Mouse (Mus musculus) ovary, postnatal 10 days (tissue): ENCODE data around the gene Sncg.
"Not testable (repeated sequence)": the region's sequence is repeated elsewhere in the genome, so short reads cannot be mapped to it uniquely, and the experiment has no call there.

ENCODE experiments used
- DNase-seq: peaks from one replicate; pipeline ENCODE4 v3.0.0; 2022; ENCODE audit warnings: low spot score

Gene Sncg

GRCm38 (mm10) chr14:34374577-34374976 is at the start of gene Sncg:
Sncg (minus strand) TSS chr14:34374789.
- DNase-seq, result no peak

DNA sequence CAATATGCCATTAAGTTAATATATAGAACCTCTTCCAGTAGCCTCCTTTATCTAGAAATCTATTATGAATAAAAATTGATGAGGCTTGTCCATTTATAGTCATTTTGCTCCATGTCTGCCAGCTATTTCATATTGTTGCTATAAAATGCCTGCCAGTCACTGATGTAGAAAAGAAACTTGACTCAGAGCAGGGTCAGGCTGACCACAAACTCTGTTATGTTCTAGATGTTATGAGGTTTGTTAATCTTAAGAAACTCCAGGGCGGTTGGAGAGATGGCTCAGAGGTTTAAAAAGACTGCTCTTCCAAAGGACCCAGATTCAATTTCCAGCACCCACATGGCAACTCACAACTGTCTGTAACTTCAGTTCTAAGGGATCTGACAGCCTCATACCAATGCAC is 46.5 kb upstream of the Sncg start:
- no peak for DNase-seq

DNA sequence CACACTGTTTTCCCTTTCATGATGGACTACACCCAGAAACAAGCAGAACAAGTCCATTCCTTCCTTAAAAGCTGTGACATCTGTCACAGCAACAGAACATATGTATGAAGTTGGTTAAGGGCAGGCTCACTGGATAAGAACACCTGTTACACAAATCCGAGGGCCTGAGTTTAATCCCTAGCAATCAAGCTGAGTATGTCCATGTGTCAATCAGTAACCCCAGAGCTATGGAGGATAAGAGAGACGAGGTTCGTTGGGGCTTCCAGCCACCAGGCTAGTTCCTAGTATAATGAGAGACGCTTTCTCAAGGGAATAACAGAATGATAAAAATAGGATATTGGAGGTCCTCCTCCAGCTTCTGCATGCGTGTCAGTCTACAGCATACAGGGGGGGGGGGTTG is 42.9 kb upstream of the Sncg start:
- DNase-seq, result no peak

DNA sequence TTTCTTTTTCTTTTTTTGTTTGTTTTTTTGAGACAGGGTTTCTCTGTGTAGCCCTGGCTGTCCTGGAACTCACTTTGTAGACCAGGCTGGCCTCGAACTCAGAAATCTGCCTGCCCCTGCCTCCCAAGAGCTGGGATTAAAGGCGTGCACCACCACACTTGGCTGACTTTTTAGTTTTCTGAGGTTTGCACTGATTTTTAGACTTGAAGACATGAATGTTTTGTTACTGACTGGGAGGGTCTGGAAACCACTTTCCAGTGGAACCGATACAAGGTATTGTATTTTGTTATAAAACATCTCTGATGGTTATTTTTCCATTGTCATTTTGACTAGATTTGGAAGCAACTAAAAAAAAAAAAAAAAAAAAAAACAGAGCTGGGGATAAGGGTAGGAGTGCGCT is 42.4 kb upstream of the Sncg start:
- DNase-seq, result not testable (repeated sequence)

GRCm38 (mm10) chr14:34412164-34412896 is 37.7 kb upstream of the Sncg start:
- no peak for DNase-seq

DNA sequence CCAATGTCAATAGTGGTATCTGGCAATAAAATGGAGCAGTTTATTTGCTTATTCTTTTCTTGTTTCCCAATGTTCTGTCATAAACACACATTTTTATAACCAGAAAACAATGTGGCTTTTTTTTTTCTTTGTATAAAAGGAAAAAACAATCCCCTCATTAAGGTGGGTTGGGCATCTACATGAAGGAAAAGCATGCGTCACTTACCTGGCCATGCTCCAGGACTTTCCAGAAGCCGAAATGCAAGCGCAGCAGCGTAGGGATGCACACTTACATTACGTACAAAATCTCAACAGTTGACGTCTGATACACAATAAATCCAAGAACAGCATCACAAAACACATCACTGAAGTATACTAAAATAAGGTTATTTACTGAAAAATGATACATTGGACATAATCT is 36.1 kb upstream of the Sncg start:
- no peak for DNase-seq

DNA sequence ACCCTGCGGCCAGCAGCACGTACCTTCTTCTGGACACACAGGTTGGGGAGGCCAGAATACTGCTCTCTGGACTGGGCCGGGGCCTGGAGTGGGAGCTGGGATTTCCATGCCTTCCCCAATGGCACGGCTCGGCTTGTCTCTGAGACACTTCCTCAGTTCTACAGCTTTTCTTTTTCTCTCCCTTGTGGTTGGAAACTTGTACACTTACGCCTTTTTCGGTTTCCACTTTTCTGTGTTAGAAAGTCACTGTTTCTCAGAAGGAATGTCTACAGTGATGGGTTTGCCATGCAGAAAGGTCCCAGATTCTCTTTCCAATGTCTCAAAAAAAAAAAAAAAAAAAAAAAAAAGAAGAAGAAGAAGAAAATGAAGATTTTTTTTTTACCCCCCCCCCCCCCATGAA is 28.8 kb upstream of the Sncg start:
- no peak for DNase-seq

- no peak for DNase-seq
Observed at GRCm38 (mm10) chr14:34402871-34403270, 28.3 kb upstream of the Sncg start.

GRCm38 (mm10) chr14:34401135-34401534 is 26.5 kb upstream of the Sncg start:
- DNase-seq, result peak; percentile 45

- no peak for DNase-seq
Observed at GRCm38 (mm10) chr14:34400021-34400420, 25.4 kb upstream of the Sncg start.

- DNase-seq, result no peak
Observed at GRCm38 (mm10) chr14:34399301-34399700, 24.7 kb upstream of the Sncg start.

- DNase-seq, result no peak
Observed at GRCm38 (mm10) chr14:34398901-34399300, 24.3 kb upstream of the Sncg start.

GRCm38 (mm10) chr14:34397871-34398270 is 23.3 kb upstream of the Sncg start:
- no peak for DNase-seq

- DNase-seq, result no peak
Observed at GRCm38 (mm10) chr14:34393295-34393694, 18.7 kb upstream of the Sncg start.

DNA sequence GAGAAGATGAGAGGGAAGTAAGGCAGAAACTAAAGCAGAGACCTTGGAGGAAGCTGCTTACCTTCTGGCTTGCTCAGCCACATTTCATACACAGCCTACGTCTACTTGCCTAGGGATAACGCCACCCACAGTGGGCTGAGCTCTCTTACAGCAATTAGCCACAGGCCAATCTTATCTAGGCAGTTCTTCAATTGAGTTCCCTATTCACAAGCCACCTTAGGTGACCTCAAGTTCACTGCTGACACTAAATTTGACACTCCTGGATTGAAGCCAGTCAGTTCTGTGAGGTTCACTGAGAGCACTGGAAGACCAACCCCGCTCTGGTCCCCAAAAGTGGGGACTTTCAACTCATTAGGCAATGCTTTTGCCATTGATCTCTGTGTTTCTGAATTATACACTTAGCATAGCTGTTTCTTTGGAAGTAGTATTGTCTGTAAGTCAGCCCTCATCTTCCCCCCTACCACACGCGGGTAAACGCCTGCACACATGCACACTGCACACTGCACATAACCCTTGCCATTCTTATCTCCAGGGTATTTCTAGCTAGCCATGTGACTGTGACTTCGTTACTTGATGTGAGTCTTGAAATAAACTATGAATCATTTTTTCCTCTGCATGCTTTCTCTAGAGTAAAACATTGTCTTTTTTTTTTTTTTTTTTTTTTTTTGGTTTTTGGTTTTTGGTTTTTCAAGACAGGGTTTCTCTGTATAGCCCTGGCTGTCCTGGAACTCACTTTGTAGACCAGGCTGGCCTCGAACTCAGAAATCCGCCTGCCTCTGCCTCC is 8.5 kb upstream of the Sncg start:
- no peak for DNase-seq

DNA sequence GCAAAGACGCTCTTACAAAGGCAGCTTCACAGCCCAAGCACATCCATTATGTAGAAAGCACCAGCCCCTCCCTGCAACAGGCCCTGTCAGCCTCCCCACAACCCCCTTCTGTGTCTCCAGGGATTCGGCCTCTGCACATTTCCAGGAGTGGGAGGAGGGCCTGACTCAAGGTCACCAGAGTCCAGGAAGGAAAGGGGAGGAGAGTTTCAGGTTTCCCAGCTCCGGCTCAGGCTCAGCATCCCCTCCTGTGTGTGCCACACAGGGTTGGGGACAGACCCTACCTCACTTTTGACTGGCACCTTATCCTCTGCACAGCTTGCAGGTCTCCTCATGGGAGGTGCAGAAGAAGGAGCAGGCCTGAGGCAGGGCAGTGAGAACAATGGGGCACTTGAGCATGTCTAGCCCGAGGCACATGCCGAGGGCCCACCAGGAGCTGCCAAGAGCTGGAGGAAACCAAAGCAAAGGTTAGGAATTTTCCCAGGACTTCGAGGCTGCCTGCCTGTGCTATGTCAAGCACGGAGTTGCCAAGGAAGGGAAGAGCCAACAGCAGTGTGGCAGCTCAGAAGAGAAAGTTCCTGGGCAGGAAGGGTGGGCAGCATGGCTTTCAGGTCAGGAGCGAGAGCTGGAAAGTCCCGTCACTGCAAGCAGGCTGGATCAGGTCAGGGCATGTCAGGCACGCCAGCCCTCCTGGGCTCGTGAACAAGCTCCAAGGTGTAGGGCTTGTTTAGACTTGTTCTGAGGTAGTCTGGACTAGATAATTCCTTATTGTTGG is 4.2 kb upstream of the Sncg start:
- DNase-seq, result peak; percentile 25

DNA sequence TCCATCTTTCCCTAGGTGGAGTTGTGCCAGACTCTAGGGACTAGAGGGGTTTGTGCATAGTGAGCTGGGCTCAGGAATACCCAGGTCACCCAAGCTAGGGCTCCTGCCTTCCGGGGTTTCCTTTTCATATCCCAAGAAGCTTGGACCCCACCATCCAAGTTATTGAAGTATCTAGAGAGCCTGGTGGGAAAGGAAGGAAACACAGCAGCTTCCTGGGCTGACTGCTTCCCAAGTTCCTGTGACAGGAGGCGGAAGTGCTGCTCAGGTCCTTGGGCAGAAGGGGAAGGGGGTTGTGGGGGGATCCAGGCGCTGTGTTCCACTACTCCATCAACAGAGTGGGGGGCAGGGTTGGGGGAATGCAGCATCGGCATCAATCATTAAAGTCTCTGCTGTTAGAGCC is 2.5 kb upstream of the Sncg start:
- DNase-seq, result no peak

DNA sequence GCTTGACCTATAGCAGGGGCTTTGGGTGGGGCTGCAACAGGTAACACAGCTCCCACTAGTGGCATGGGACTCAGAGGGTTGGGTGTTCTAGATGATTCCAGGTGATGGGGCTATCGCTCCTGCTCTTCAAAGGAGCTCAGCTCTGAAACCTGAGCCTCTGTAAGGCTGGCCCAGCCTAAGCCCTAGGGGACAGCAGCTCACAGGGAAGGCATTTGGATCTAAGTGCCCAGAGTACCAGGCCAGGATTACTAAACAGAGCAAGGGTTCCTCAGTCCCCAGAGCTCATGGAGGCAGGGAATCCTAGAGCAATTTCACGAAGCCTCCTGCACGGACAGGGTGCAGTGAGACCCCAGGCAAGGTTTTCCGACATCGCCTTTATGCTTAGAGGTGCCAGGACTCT is 1.4 kb upstream of the Sncg start:
- no peak for DNase-seq

GRCm38 (mm10) chr14:34375415-34375904 is 871 bp upstream of the Sncg start, which contains the start of gene Mmrn2:
Mmrn2 (plus strand) TSS chr14:34375465.
- no peak for DNase-seq

GRCm38 (mm10) chr14:34373581-34373980 is 1.0 kb downstream of the Sncg start:
- DNase-seq, result no peak

DNA sequence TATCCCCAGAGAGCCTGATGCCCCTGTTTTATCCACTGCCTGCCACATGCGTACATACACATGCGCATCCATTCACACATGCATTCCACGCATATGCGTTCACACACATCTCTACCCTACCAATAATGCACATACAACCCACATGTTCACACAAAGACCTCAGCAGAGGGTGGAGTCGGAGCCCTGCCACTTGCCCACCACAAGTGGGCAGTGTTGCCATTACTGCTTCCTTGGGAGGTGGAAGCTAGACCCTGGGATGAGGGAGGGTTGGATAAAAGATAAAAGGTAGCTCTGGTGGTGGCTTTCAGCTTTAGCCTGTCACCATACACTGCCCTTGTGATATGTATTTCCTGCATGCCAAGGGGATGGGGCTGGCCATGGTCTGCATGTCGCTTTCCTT is 1.9 kb downstream of the Sncg start:
- DNase-seq, result no peak

GRCm38 (mm10) chr14:34371763-34372162 is 2.8 kb downstream of the Sncg start:
- DNase-seq, result no peak

- DNase-seq, result no peak
Observed at GRCm38 (mm10) chr14:34370921-34371320, 3.7 kb downstream of the Sncg start.
